Mouse (Mus musculus) brain, adult 10 weeks (tissue): ENCODE data around the gene Gm18596. TPM values are rescaled to one million over a fixed set of nuclear protein-coding genes. Genes with fewer than 3 reads are reported as not detected.

ENCODE experiments used
- polyA plus RNA-seq: library from polyadenylated mRNA; stranded (reverse); fragments of 350-450 nt; fragmentation: Illumina TruSeq; extraction: RNeasy Lipid Tissue Mini Kit (QIAGEN cat#74804); gene quantifications from one replicate; pipeline ENCODE4 v1.2.3, GENCODE M21; 2015; ENCODE audit warnings: low read depth, low replicate concordance

Gm18596 gene
- polyA plus RNA-seq = not detected

GRCm38 (mm10) chr10:77741924-77742688 lies at the start of gene Gm18596:
Gene Gm18596, minus strand, starts transcription at chr10:77742638.

GRCm38 (mm10) chr10:77787876-77788275 lies 45.4 kb upstream of the Gm18596 start, which contains the start of gene Gm7137:
Gene Gm7137, minus strand, starts transcription at chr10:77788200.

GRCm38 (mm10) chr10:77782442-77782841 lies 40.0 kb upstream of the Gm18596 start, which contains the start of gene Gm3250:
Gene Gm3250, minus strand, starts transcription at chr10:77782542.

GRCm38 (mm10) chr10:77776844-77777243 lies 34.4 kb upstream of the Gm18596 start, which contains the start of gene Gm7138:
Gene Gm7138, minus strand, starts transcription at chr10:77776944.

GRCm38 (mm10) chr10:77771225-77771624 lies 28.8 kb upstream of the Gm18596 start, which contains the start of gene Gm3238:
Gene Gm3238, minus strand, starts transcription at chr10:77771325.

GRCm38 (mm10) chr10:77759582-77759981 lies 17.1 kb upstream of the Gm18596 start, which contains the start of gene Gm3233:
Gene Gm3233, minus strand, starts transcription at chr10:77759682.

GRCm38 (mm10) chr10:77751254-77751653 lies 8.8 kb upstream of the Gm18596 start, which contains the start of gene Gm9736:
Gene Gm9736, minus strand, starts transcription at chr10:77751354.

GRCm38 (mm10) chr10:77726186-77726585 lies 16.3 kb downstream of the Gm18596 start, which contains the start of gene Gm10100:
Gene Gm10100, plus strand, starts transcription at chr10:77726486.

GRCm38 (mm10) chr10:77720299-77720698 lies 22.1 kb downstream of the Gm18596 start, which contains the start of gene Krtap12-1:
Gene Krtap12-1, plus strand, starts transcription at chr10:77720599.

GRCm38 (mm10) chr10:77715507-77715906 lies 26.9 kb downstream of the Gm18596 start, which contains the start of gene Gm10142:
Gene Gm10142, plus strand, starts transcription at chr10:77715807.

GRCm38 (mm10) chr10:77711157-77711556 lies 31.3 kb downstream of the Gm18596 start, which contains the start of gene Gm10024:
Gene Gm10024, plus strand, starts transcription at chr10:77711457.

GRCm38 (mm10) chr10:77706326-77706725 lies 36.1 kb downstream of the Gm18596 start, which contains the start of gene Gm10272:
Gene Gm10272, plus strand, starts transcription at chr10:77706626.

GRCm38 (mm10) chr10:77697133-77697532 lies 45.3 kb downstream of the Gm18596 start, which contains the start of gene Gm9508:
Gene Gm9508, minus strand, starts transcription at chr10:77697233.

Other genes starting within 250 kb of the Gm18596 start
- gene Fam207a, start 226.9 kb downstream of the Gm18596 start, polyA plus RNA-seq = 33.6 TPM
- gene Itgb2, start 212.4 kb downstream of the Gm18596 start, polyA plus RNA-seq = 5.1 TPM
- 81.4 TPM for gene Pttg1ip, start 160.9 kb downstream of the Gm18596 start, polyA plus RNA-seq
- gene Sumo3, start 136.5 kb downstream of the Gm18596 start, polyA plus RNA-seq = 222 TPM
- gene Gm49325, start 136.4 kb downstream of the Gm18596 start, polyA plus RNA-seq = 7.8 TPM
- 47.4 TPM for gene Ube2g2, start 120.4 kb downstream of the Gm18596 start, polyA plus RNA-seq
- 0.58 TPM for gene Tspear, start 56.1 kb downstream of the Gm18596 start, polyA plus RNA-seq
- gene Gm19402, start 51.9 kb downstream of the Gm18596 start, polyA plus RNA-seq = not detected
- gene Gm9508, start 45.4 kb downstream of the Gm18596 start, polyA plus RNA-seq = not detected
- not detected for gene Gm10272, start 36.0 kb downstream of the Gm18596 start, polyA plus RNA-seq
- gene Gm10024, start 31.2 kb downstream of the Gm18596 start, polyA plus RNA-seq = not detected
- gene Gm10142, start 26.8 kb downstream of the Gm18596 start, polyA plus RNA-seq = not detected
- gene Krtap12-1, start 22.0 kb downstream of the Gm18596 start, polyA plus RNA-seq = not detected
- not detected for gene Gm10100, start 16.2 kb downstream of the Gm18596 start, polyA plus RNA-seq
- not detected for gene Gm9736, start 8.7 kb upstream of the Gm18596 start, polyA plus RNA-seq
- not detected for gene Gm3233, start 17.0 kb upstream of the Gm18596 start, polyA plus RNA-seq
- gene Gm3238, start 28.7 kb upstream of the Gm18596 start, polyA plus RNA-seq = not detected
- gene Gm7138, start 34.3 kb upstream of the Gm18596 start, polyA plus RNA-seq = not detected
- gene Gm3250, start 39.9 kb upstream of the Gm18596 start, polyA plus RNA-seq = not detected
- not detected for gene Gm7137, start 45.6 kb upstream of the Gm18596 start, polyA plus RNA-seq
- not detected for gene Gm9639, start 52.4 kb upstream of the Gm18596 start, polyA plus RNA-seq
- gene Gm19668, start 56.5 kb upstream of the Gm18596 start, polyA plus RNA-seq = not detected
- not detected for gene Gm9507, start 69.2 kb upstream of the Gm18596 start, polyA plus RNA-seq
- gene Gm2696, start 72.0 kb upstream of the Gm18596 start, polyA plus RNA-seq = not detected
- not detected for gene Krtap10-4, start 84.5 kb upstream of the Gm18596 start, polyA plus RNA-seq
- not detected for gene Krtap10-10, start 93.3 kb upstream of the Gm18596 start, polyA plus RNA-seq
- gene Gm36176, start 104.2 kb upstream of the Gm18596 start, polyA plus RNA-seq = not detected
- gene Gm10318, start 110.2 kb upstream of the Gm18596 start, polyA plus RNA-seq = not detected
- gene Gm3285, start 119.3 kb upstream of the Gm18596 start, polyA plus RNA-seq = not detected
- gene Lrrc3, start 159.9 kb upstream of the Gm18596 start, polyA plus RNA-seq = 6.6 TPM
- 19.7 TPM for gene Trpm2, start 227.9 kb upstream of the Gm18596 start, polyA plus RNA-seq
- gene 1810043G02Rik, start 235.9 kb upstream of the Gm18596 start, polyA plus RNA-seq = 41.3 TPM